In the genomic region with DNA sequence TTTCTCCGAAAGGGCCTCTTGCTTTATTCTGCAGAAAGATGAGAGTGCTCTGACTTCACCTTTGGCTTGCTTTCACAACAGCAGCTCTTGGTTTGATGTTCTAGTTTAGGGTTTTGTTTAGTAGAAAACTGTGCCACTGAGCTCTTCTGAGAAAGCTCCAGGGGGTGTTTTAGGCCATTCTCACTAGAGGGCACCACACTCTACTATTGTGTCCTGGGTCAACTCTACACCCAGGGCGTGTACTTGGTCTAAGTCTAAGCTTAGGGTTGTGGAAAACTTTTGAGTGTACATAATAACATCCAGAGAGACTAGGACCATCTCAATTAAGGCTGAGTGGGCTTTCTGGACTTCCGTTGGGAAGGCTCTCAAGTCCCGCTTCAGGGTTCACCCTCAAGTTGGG, we compare ENCODE assay signal across 8 mouse cellular contexts.
A peak's percentile ranks its signal among the peaks of the same experiment; 100 is the strongest.
DNase-seq lines count a peak whose midpoint lies in the region; ATAC-seq lines count a peak whose summit lies in the region.

No protein-coding gene starts in this region.

- DNase-seq in embryo, embryonic 10.5 days (ENCODE audit: low spot score) = peak; percentile 15
- DNase-seq in embryo, embryonic 10 days (ENCODE audit: low spot score) = no peak
- DNase-seq in thymus, postnatal 0 days (ENCODE audit: low spot score) = peak; percentile 41
- no peak for DNase-seq in thymus, postnatal 36 days
- DNase-seq in kidney, adult 9 months = peak; percentile 72
- DNase-seq in thymus, postnatal 25 days = peak; percentile 22
- DNase-seq in T-cell, adult 2 months (ENCODE audit: low spot score) = no peak

- ATAC-seq in monocyte, adult 5-6 weeks (replicated peaks; ENCODE audit: insufficient number of reproducible peaks, low FRiP score, low TSS enrichment, poor library complexity, severe bottlenecking) = no peak

Comparison
In these comparisons a context has a peak if more than half of its experiments do, and no peak if none do; other contexts are left out.
1. DNase-seq: peak in embryo, embryonic 10.5 days (single experiment), thymus, postnatal 0 days (single experiment), kidney, adult 9 months (single experiment) and thymus, postnatal 25 days (single experiment); none in embryo, embryonic 10 days (single experiment), thymus, postnatal 36 days (0 of 2) and T-cell, adult 2 months (single experiment).